Mouse (Mus musculus): ENCODE results near the gene Rhog.

- TF ChIP-seq POLR2A (IDR thresholded peaks at IDR 0.05; ENCODE audit: borderline replicate concordance, control insufficient read depth, low read depth, low read length) (no peak), CTCF (IDR thresholded peaks at IDR 0.05; ENCODE audit: control insufficient read depth, insufficient read depth, low read length) (no peak)
These were observed 2.2 kb downstream of the Rhog start for GRCm38 (mm10) chr7:102253631-102254030.
